Mouse (Mus musculus) embryonic facial prominence, embryonic 15.5 days (tissue): ENCODE measurements around the gene Pde3b. TPM values are rescaled to one million over a fixed set of nuclear protein-coding genes. Genes with fewer than 3 reads are reported as not detected.

Experiments
- ATAC-seq: fragments of 200-750 bp; cut with Nextera tagmentation; 2 replicates; pipeline ENCODE4 v1.8.0; 2017; ENCODE audit warnings: low read depth, moderate TSS enrichment; ENCODE audit not compliant: insufficient number of reproducible peaks, low FRiP score, low TSS enrichment
- H3K27ac ChIP-seq: fragments of 300-500 bp; sonication (generic); replicated peaks from 2 replicates; pipeline ENCODE4 v1.5.1; 2015; ENCODE audit warnings: mild to moderate bottlenecking, inconsistent platforms
- H3K27me3 ChIP-seq: fragments of 300-500 bp; sonication (generic); 2 replicates; pipeline ENCODE4 v1.6.1; 2015; ENCODE audit warnings: inconsistent platforms
- H3K36me3 ChIP-seq: fragments of 300-500 bp; sonication (generic); 2 replicates; pipeline ENCODE4 v1.6.1; 2015; ENCODE audit warnings: mild to moderate bottlenecking, inconsistent platforms
- H3K4me1 ChIP-seq: fragments of 300-500 bp; sonication (generic); 2 replicates; pipeline ENCODE4 v1.6.1; 2015; ENCODE audit warnings: inconsistent platforms
- H3K4me2 ChIP-seq: fragments of 300-500 bp; sonication (generic); replicated peaks from 2 replicates; pipeline ENCODE4 v1.6.1; 2015; ENCODE audit warnings: mild to moderate bottlenecking, inconsistent platforms
- H3K4me3 ChIP-seq: fragments of 300-500 bp; sonication (generic); replicated peaks from 2 replicates; pipeline ENCODE4 v1.5.1; 2015; ENCODE audit warnings: mild to moderate bottlenecking, inconsistent platforms
- H3K9ac ChIP-seq: fragments of 300-500 bp; sonication (generic); 2 replicates; pipeline ENCODE4 v1.6.1; 2015; ENCODE audit warnings: inconsistent platforms
- H3K9me3 ChIP-seq: fragments of 300-500 bp; sonication (generic); replicated peaks from 2 replicates; pipeline ENCODE4 v1.6.1; 2016; ENCODE audit warnings: inconsistent platforms
- WGBS: fragments of 180-500 bp; shearing (Covaris S2); methylation state at CpG from one replicate; pipeline ENCODE4 v1.1.7; 2015; 5-methylcytosine and 5-hydroxymethylcytosine counted together
- polyA plus RNA-seq: library from polyadenylated mRNA; unstranded; fragments of >200 nt; fragmentation: Nextera tagmentation; extraction: Ambion mirVana; gene quantifications from 2 replicates; pipeline ENCODE4 v1.2.1, GENCODE M21; 2015

Pde3b gene
- polyA plus RNA-seq, 1 experiment from 2014 or later = 3.9 TPM

- Histone ChIP-seq H3K4me3 (no peak overlapping the region), H3K4me1 (no peaks in the 10 kb centered on the region), H3K4me2 (no peak overlapping the region), H3K36me3 (no peaks in the 10 kb centered on the region), H3K27ac (no peak overlapping the region), H3K9ac (no peak overlapping the region), H3K27me3 (no peaks in the 10 kb centered on the region), H3K9me3 (no peaks in the 10 kb centered on the region)
- no peak for ATAC-seq
- WGBS = 65% methylated on average over 6 of the region's 6 CpGs
Measured at GRCm38 (mm10) chr7:114480196-114480989, 65.3 kb downstream of the Pde3b start.

DNA sequence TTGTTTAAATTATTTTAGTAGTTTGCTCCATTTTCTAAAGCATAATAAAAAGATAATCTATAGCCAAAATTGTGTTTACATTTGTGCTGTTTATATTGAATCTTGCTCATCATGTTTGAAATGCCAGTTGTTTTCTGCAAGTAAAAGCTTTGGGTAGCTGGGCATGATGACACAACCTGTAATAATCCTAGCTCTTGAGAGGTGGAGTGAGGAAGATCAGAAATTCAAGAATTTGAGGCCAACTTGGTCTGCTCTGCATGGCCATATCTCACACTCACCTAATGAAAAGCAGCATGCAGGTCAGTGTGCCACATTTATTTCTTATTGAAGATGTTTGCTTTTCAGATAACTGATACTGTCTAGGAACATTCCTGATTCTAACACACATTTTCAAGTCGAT, 65.9 kb downstream of the Pde3b start:
- Histone ChIP-seq H3K4me2 (no peak overlapping the region), H3K9ac (no peak overlapping the region), H3K27ac (no peak overlapping the region), H3K36me3 (no peaks in the 10 kb centered on the region), H3K4me3 (no peak overlapping the region), H3K27me3 (no peaks in the 10 kb centered on the region), H3K4me1 (no peaks in the 10 kb centered on the region), H3K9me3 (no peaks in the 10 kb centered on the region)
- 47% methylated on average over 1 of the region's 1 CpGs for WGBS
- no peak for ATAC-seq

GRCm38 (mm10) chr7:114481429-114481931, 66.4 kb downstream of the Pde3b start:
- 60% methylated on average over 2 of the region's 2 CpGs for WGBS
- ATAC-seq = no peak

GRCm38 (mm10) chr7:114492540-114492939, 77.5 kb downstream of the Pde3b start:
- no peak overlapping the region for H3K4me3 ChIP-seq

More at GRCm38 (mm10) chr7:114481429-114481931, 66.4 kb downstream of the Pde3b start:
- no peak overlapping the region for H3K4me3 ChIP-seq
- no peaks in the 10 kb centered on the region for H3K36me3 ChIP-seq
- H3K9me3 ChIP-seq = no peaks in the 10 kb centered on the region
- H3K27ac ChIP-seq = no peak overlapping the region
- H3K27me3 ChIP-seq = no peaks in the 10 kb centered on the region
- no peak overlapping the region for H3K4me2 ChIP-seq
- H3K9ac ChIP-seq = no peak overlapping the region
- no peaks in the 10 kb centered on the region for H3K4me1 ChIP-seq

DNA sequence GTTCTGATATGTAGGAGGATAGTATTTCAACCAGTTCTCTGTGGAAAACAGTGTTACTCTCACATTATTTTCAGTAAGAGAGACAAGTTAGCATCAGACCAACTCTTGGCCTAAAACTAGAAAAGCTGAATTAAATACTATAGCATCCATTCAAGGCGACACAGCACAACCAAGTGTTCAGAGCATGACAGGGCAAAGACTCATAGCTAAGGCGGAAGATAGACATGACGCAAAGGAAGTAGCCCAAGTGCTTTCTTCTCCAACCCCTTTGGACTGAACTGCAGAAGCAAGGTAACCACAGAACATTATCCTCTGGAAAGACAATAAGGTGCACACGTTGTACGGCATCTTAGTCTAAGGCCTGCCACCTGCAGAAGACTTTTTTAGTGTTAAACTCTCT, 79.0 kb downstream of the Pde3b start:
- H3K9me3 ChIP-seq = no peaks in the 10 kb centered on the region
- no peaks in the 10 kb centered on the region for H3K36me3 ChIP-seq
- no peak overlapping the region for H3K4me3 ChIP-seq
- no peaks in the 10 kb centered on the region for H3K27me3 ChIP-seq
- H3K9ac ChIP-seq = no peak overlapping the region
- ATAC-seq = no peak
- no peaks in the 10 kb centered on the region for H3K4me1 ChIP-seq
- H3K27ac ChIP-seq = no peak overlapping the region
- whole genome bisulfite sequencing = 91% methylated on average over 5 of the region's 5 CpGs
- no peak overlapping the region for H3K4me2 ChIP-seq

More at GRCm38 (mm10) chr7:114492540-114492939, 77.5 kb downstream of the Pde3b start:
- no peak for ATAC-seq
- H3K4me2 ChIP-seq = no peak overlapping the region
- H3K27ac ChIP-seq = no peak overlapping the region
- no peak overlapping the region for H3K9ac ChIP-seq
- no peaks in the 10 kb centered on the region for H3K27me3 ChIP-seq
- H3K4me1 ChIP-seq = no peaks in the 10 kb centered on the region
- no peaks in the 10 kb centered on the region for H3K36me3 ChIP-seq
- H3K9me3 ChIP-seq = no peaks in the 10 kb centered on the region

GRCm38 (mm10) chr7:114499293-114499692, 84.2 kb downstream of the Pde3b start:
- Histone ChIP-seq H3K9me3 (no peaks in the 10 kb centered on the region), H3K36me3 (no peaks in the 10 kb centered on the region), H3K4me3 (no peak overlapping the region), H3K27me3 (no peaks in the 10 kb centered on the region), H3K9ac (no peak overlapping the region), H3K27ac (no peak overlapping the region), H3K4me1 (no peaks in the 10 kb centered on the region), H3K4me2 (no peak overlapping the region)
- 82% methylated on average over 1 of the region's 1 CpGs for WGBS
- ATAC-seq = no peak

DNA sequence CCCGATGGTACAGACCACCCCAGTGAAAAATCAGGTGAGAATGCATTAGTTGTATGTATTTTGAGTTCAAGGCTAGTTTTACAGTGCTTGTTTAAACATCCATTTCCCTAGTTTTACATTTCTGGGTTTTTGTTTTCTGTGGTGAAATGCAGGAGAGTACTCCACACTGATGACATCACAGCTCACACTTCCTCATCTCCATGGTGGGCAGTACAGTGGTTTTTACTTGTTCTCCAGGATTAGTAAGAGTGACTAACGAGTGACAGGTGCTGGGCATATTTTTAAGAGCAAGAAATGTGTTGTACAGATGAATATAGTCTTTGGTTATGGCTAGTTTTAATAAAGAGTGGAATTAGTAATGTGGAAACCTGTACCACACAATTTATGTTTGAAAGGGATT, 93.8 kb downstream of the Pde3b start:
- Histone ChIP-seq H3K27me3 (no peaks in the 10 kb centered on the region), H3K9ac (no peak overlapping the region), H3K36me3 (no peaks in the 10 kb centered on the region), H3K4me2 (no peak overlapping the region), H3K9me3 (no peaks in the 10 kb centered on the region), H3K4me1 (no peaks in the 10 kb centered on the region), H3K4me3 (no peak overlapping the region), H3K27ac (no peak overlapping the region)
- no peak for ATAC-seq
- WGBS = 75% methylated on average over 2 of the region's 2 CpGs

- no peak for ATAC-seq
- no peaks in the 10 kb centered on the region for H3K36me3 ChIP-seq
- H3K4me1 ChIP-seq = no peaks in the 10 kb centered on the region
- H3K4me3 ChIP-seq = no peak overlapping the region
- H3K27ac ChIP-seq = no peak overlapping the region
- H3K27me3 ChIP-seq = no peaks in the 10 kb centered on the region
- H3K9me3 ChIP-seq = no peaks in the 10 kb centered on the region
- 93% methylated on average over 1 of the region's 1 CpGs for WGBS
- no peak overlapping the region for H3K9ac ChIP-seq
- H3K4me2 ChIP-seq = no peak overlapping the region
Measured at GRCm38 (mm10) chr7:114520122-114520521, 105.0 kb downstream of the Pde3b start.

DNA sequence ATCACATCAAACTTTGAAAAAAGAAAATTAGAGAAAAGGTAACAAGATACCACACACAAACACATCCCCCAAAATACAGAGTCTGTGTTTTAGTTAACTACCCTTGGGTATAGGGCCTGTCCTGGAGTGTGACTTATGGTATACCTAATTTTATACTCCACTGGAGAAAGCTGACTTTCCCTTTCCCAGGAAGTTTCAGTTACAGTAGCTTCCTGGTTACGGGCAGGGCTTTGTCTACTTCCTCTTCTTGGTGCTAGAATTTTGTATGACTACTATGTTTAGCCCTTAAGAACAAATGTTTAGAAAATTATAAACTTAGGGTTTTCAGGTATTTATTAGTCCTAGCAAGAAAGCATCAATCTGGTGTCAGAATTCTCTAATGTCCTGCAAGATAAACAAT, 111.2 kb downstream of the Pde3b start:
- Histone ChIP-seq H3K4me3 (no peak overlapping the region), H3K9me3 (no peaks in the 10 kb centered on the region), H3K4me1 (no peaks in the 10 kb centered on the region), H3K36me3 (no peaks in the 10 kb centered on the region), H3K27ac (no peak overlapping the region), H3K4me2 (no peak overlapping the region), H3K27me3 (no peaks in the 10 kb centered on the region), H3K9ac (no peak overlapping the region)
- ATAC-seq = no peak
- WGBS = 70% methylated on average over 1 of the region's 1 CpGs

- peaks cover 3% of the 10 kb centered on the region; the same call in 1 of the 2 replicates for H3K36me3 ChIP-seq
- WGBS = 100% methylated on average over 1 of the region's 1 CpGs
- no peak overlapping the region for H3K9ac ChIP-seq
- H3K4me1 ChIP-seq = no peaks in the 10 kb centered on the region
- no peak overlapping the region for H3K27ac ChIP-seq
- H3K4me2 ChIP-seq = no peak overlapping the region
- H3K9me3 ChIP-seq = no peaks in the 10 kb centered on the region
- H3K27me3 ChIP-seq = no peaks in the 10 kb centered on the region
- ATAC-seq = no peak
- no peak overlapping the region for H3K4me3 ChIP-seq
Measured at GRCm38 (mm10) chr7:114536179-114536578, 121.1 kb downstream of the Pde3b start.

GRCm38 (mm10) chr7:114562531-114563241, 147.6 kb downstream of the Pde3b start, which contains the start of gene Cyp2r1:
Gene Cyp2r1 (minus strand): TSS chr7:114562972.
- Histone ChIP-seq H3K4me2 (peak within 1 kb of the TSS; percentile 77), H3K9me3 (no peaks in the 10 kb centered on the region), H3K4me1 (peaks cover 3% of the 10 kb centered on the region; the same call in 1 of the 2 replicates), H3K4me3 (peak within 1 kb of the TSS; percentile 59), H3K9ac (peak within 1 kb of the TSS; percentile 54), H3K36me3 (no peaks in the 10 kb centered on the region), H3K27me3 (no peaks in the 10 kb centered on the region), H3K27ac (peak within 1 kb of the TSS; percentile 95)
- ATAC-seq = peak; percentile 100
- 1% methylated on average over 56 of the region's 56 CpGs for WGBS
